Mouse (Mus musculus): Measurements from ENCODE around the gene Pacs1. TPM values are rescaled to one million over a fixed set of nuclear protein-coding genes. Genes with fewer than 3 reads are reported as not detected.
"Not testable (repeated sequence)": the region's sequence is repeated elsewhere in the genome, so short reads cannot be mapped to it uniquely, and the experiment has no call there.

The Pacs1 gene
- polyA plus RNA-seq, 1 experiment from 2014 or later, result 14.8 TPM

GRCm38 (mm10) chr19:5089324-5089723, 183.6 kb downstream of the Pacs1 start:
- ATAC-seq (replicated peaks; ENCODE audit: low FRiP score, low read depth), result no peak
- Histone ChIP-seq H3K4me2 (ENCODE audit: low read length) (peak overlapping the region; percentile 70), H3K36me3 (ENCODE audit: insufficient read depth, low read length) (0 out of 2 replicates have a peak, but pooled peaks cover 10% of the 10 kb centered on the region), H3K4me1 (replicated peaks; ENCODE audit: insufficient read depth, low read length) (peaks cover 4% of the 10 kb centered on the region; the same call in 1 of the 2 replicates), H3K9me3 (replicated peaks; ENCODE audit: low read length) (no peaks in the 10 kb centered on the region), H3K27ac (no peak overlapping the region), H3K9ac (ENCODE audit: low read depth, low read length) (peak overlapping the region; percentile 63), H3K4me3 (replicated peaks; ENCODE audit: low read depth, low read length) (no peak overlapping the region), H3K27me3 (ENCODE audit: insufficient read depth, low read length) (peaks cover 15% of the 10 kb centered on the region; the same call in 1 of the 2 replicates)
- no peak for DNase-seq (ENCODE audit: low spot score)
- no peak for TF ChIP-seq CTCF (IDR thresholded peaks at IDR 0.05; ENCODE audit: low read depth)
- 88% methylated on average over 4 of the region's 4 CpGs for WGBS

DNA sequence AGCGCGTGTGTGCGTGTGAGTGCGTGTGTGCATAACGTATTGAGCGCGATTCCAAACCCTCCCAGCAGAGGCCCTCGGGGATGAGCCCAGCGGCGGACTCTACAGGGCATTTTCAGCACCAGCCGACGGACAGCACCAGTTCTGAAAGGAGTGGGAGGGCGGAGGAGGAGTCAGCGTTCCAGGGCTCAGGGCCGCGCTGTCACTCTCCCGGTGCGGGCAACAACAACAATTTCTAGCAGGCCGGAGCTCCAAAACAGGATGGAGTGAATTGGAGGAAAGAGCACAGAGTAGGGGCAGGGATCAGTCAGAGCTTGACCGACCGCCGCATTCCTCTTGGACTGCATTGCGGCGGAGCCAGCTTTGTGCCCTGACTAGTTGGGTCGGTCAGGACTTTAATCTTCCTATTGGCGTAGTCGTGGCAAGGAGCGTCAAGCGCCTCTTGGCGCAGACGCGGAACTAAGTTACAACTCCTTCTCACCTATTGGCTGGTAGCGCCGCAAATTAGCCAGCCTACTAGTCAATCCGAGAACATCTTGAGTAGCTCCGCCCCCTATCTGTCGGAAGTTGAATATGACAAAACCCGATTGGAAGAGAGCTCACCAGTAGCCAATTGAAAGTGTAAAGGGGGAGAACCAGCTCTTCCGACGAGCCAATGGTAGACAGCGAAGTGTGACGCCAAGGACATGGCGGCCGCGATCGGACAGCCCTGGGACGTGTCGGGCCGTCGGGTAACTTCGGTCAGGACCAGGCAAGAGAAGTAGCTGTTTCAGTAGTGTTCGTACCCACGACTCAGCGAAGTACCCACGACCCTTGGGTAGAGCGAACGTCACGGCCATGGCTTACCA, 184.8 kb downstream of the Pacs1 start, which contains the start of gene Yif1a:
Gene Yif1a, plus strand, starts transcription at position 655 of the 845 bp plus-strand sequence.
- Histone ChIP-seq H3K27ac (peak within 1 kb of the TSS; percentile 78), H3K4me1 (replicated peaks; ENCODE audit: insufficient read depth, low read length) (peaks cover 4% of the 10 kb centered on the region; the same call in 1 of the 2 replicates), H3K4me3 (replicated peaks; ENCODE audit: low read depth, low read length) (peak within 1 kb of the TSS; percentile 67), H3K9ac (ENCODE audit: low read depth, low read length) (peak within 1 kb of the TSS; percentile 63), H3K4me2 (ENCODE audit: low read length) (peak within 1 kb of the TSS; percentile 70), H3K27me3 (ENCODE audit: insufficient read depth, low read length) (peaks cover 20% of the 10 kb centered on the region; the same call in 1 of the 2 replicates), H3K9me3 (replicated peaks; ENCODE audit: low read length) (no peaks in the 10 kb centered on the region), H3K36me3 (ENCODE audit: insufficient read depth, low read length) (0 out of 2 replicates have a peak, but pooled peaks cover 10% of the 10 kb centered on the region)
- under 1% methylated on average over 58 of the region's 58 CpGs for WGBS
- peak; percentile 66 for TF ChIP-seq CTCF (IDR thresholded peaks at IDR 0.05; ENCODE audit: low read depth)
- DNase-seq (ENCODE audit: low spot score), result peak; percentile 100
- ATAC-seq (replicated peaks; ENCODE audit: low FRiP score, low read depth), result peak; percentile 91

GRCm38 (mm10) chr19:5086533-5086932, 186.4 kb downstream of the Pacs1 start:
- H3K9me3 ChIP-seq (replicated peaks; ENCODE audit: low read length); H3K27ac ChIP-seq; ATAC-seq (replicated peaks; ENCODE audit: low FRiP score, low read depth); H3K4me1 ChIP-seq (replicated peaks; ENCODE audit: insufficient read depth, low read length); H3K36me3 ChIP-seq (ENCODE audit: insufficient read depth, low read length); H3K9ac ChIP-seq (ENCODE audit: low read depth, low read length); DNase-seq (ENCODE audit: low spot score); H3K4me2 ChIP-seq (ENCODE audit: low read length); H3K4me3 ChIP-seq (replicated peaks; ENCODE audit: low read depth, low read length): not testable (repeated sequence)
- TF ChIP-seq CTCF (IDR thresholded peaks at IDR 0.05; ENCODE audit: low read depth), result peak; percentile 45; the same call in 1 of the 2 replicates
- H3K27me3 ChIP-seq (ENCODE audit: insufficient read depth, low read length), result peaks cover 31% of the 10 kb centered on the region; the same call in 1 of the 2 replicates
- WGBS, result 60% methylated on average over 4 of the region's 4 CpGs

DNA sequence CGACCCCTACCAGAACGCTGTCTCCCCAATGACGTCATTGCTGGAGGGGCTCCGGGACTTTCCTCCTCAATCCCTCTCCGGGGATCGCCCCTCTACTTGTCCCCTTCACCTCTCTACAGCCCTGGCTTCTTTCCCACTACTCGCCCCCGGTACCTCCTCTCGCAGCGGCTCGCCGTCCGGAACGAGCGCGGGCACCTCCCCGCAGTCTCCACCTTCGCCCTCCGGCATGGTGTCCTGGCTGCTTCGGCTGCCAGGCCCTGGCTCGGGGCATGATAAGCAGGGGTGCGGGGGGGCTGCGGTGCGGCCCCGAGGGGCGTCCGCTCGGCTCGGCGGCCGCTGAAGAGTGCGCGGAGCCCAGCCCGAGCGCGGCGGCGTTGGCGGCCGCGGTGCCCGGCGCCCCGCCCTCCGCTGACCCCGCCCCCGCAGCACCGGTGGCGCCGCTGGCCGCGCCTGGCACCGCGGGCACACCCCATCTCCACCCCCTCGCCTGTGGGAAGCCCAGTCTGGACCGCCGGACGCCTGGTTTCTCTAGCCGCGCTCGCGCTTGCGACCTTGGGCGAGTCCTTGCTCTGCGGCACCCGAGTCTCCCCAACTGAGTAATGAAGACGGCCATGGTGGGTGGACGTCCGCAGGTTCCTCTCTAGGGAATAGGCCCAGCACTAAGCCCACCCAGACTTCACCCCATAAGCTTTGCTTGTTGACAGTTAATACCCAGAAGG, 187.6 kb downstream of the Pacs1 start, which contains the start of gene Tmem151a:
Gene Tmem151a, minus strand, starts transcription at position 387 of the 719 bp plus-strand sequence.
- H3K9ac ChIP-seq (ENCODE audit: low read depth, low read length), result 0 out of 2 replicates have a peak within 1 kb of the TSS, but pooled peaks have one; percentile 32
- no peak for TF ChIP-seq CTCF (IDR thresholded peaks at IDR 0.05; ENCODE audit: low read depth)
- no peak within 1 kb of the TSS for H3K27ac ChIP-seq
- peaks cover 4% of the 10 kb centered on the region; the same call in 1 of the 2 replicates for H3K4me1 ChIP-seq (replicated peaks; ENCODE audit: insufficient read depth, low read length)
- H3K4me3 ChIP-seq (replicated peaks; ENCODE audit: low read depth, low read length), result peak within 1 kb of the TSS; percentile 41
- ATAC-seq (replicated peaks; ENCODE audit: low FRiP score, low read depth) (no peak), DNase-seq (ENCODE audit: low spot score) (no peak)
- H3K9me3 ChIP-seq (replicated peaks; ENCODE audit: low read length), result no peaks in the 10 kb centered on the region
- H3K27me3 ChIP-seq (ENCODE audit: insufficient read depth, low read length), result peaks cover 31% of the 10 kb centered on the region; the same call in 1 of the 2 replicates
- WGBS, result under 1% methylated on average over 64 of the region's 69 CpGs
- peak within 1 kb of the TSS; percentile 84 for H3K4me2 ChIP-seq (ENCODE audit: low read length)
- no peaks in the 10 kb centered on the region for H3K36me3 ChIP-seq (ENCODE audit: insufficient read depth, low read length)

GRCm38 (mm10) chr19:5084834-5085144, 188.1 kb downstream of the Pacs1 start:
- H3K27ac ChIP-seq, result no peak overlapping the region
- DNase-seq (ENCODE audit: low spot score) (no peak), ATAC-seq (replicated peaks; ENCODE audit: low FRiP score, low read depth) (no peak)
- H3K4me1 ChIP-seq (replicated peaks; ENCODE audit: insufficient read depth, low read length), result peaks cover 4% of the 10 kb centered on the region; the same call in 1 of the 2 replicates
- no peak overlapping the region for H3K9ac ChIP-seq (ENCODE audit: low read depth, low read length)
- H3K27me3 ChIP-seq (ENCODE audit: insufficient read depth, low read length), result peaks cover 31% of the 10 kb centered on the region; the same call in 1 of the 2 replicates
- peak overlapping the region; percentile 84 for H3K4me2 ChIP-seq (ENCODE audit: low read length)
- 2% methylated on average over 15 of the region's 15 CpGs for WGBS
- TF ChIP-seq CTCF (IDR thresholded peaks at IDR 0.05; ENCODE audit: low read depth), result no peak
- peak overlapping the region; percentile 41 for H3K4me3 ChIP-seq (replicated peaks; ENCODE audit: low read depth, low read length)
- no peaks in the 10 kb centered on the region for H3K9me3 ChIP-seq (replicated peaks; ENCODE audit: low read length)
- no peaks in the 10 kb centered on the region for H3K36me3 ChIP-seq (ENCODE audit: insufficient read depth, low read length)

Data from kidney, postnatal 0 days (tissue).